Mouse (Mus musculus): ENCODE measurements at regions not wholly inside any gene's neighbourhood (a gene's known extent, or its start where the extent isn't known, plus 50 kb on each side); places are given as distances from the start of the nearest gene placed in this dataset.
"Not testable (repeated sequence)": the region's sequence is repeated elsewhere in the genome, so short reads cannot be mapped to it uniquely, and the experiment has no call there.

- not testable (repeated sequence) for TF ChIP-seq CTCF (IDR thresholded peaks at IDR 0.05; ENCODE audit: low read depth, low read length); POLR2A (IDR thresholded peaks at IDR 0.05; ENCODE audit: extremely low read depth, insufficient read depth, low read length)
Observed at GRCm38 (mm10) chr3:18454558-18455191, 506.5 kb downstream of the Cypt12 start.
